Mouse (Mus musculus) forebrain, embryonic 14.5 days (tissue): ENCODE measurements around the gene Slc46a1. TPM values are rescaled to one million over a fixed set of nuclear protein-coding genes. Genes with fewer than 3 reads are reported as not detected.

Source experiments
- polyA plus RNA-seq: library from polyadenylated mRNA; unstranded; fragments of >200 nt; fragmentation: Nextera tagmentation; extraction: Ambion mirVana; gene quantifications from 2 replicates; pipeline ENCODE4 v1.2.1, GENCODE M21; 2014

Gene Slc46a1
- polyA plus RNA-seq, 1 experiment from 2014 or later, result 19.2 TPM

Other genes with a start within 250 kb of the Slc46a1 start
- 82.4 and 90.2 TPM in 2 replicates for gene Sdf2, start 220.0 kb upstream of the Slc46a1 start, polyA plus RNA-seq
- gene Supt6, start 219.7 kb upstream of the Slc46a1 start, polyA plus RNA-seq, result 17.7 and 21.7 TPM in 2 replicates
- 49.4 and 56.0 TPM in 2 replicates for gene 2610507B11Rik, start 203.9 kb upstream of the Slc46a1 start, polyA plus RNA-seq
- gene BC030499, start 174.9 kb upstream of the Slc46a1 start, polyA plus RNA-seq, result 0.19 and 0.43 TPM in 2 replicates
- 21.5 and 25.4 TPM in 2 replicates for gene Spag5, start 164.2 kb upstream of the Slc46a1 start, polyA plus RNA-seq
- 161 and 167 TPM in 2 replicates for gene Aldoc, start 142.7 kb upstream of the Slc46a1 start, polyA plus RNA-seq
- 46.8 and 51.0 TPM in 2 replicates for gene Pigs, start 137.3 kb upstream of the Slc46a1 start, polyA plus RNA-seq
- 72.5 and 73.8 TPM in 2 replicates for gene Unc119, start 122.2 kb upstream of the Slc46a1 start, polyA plus RNA-seq
- gene Foxn1, start 79.1 kb upstream of the Slc46a1 start, polyA plus RNA-seq, result not detected in 2 replicates
- not detected in 2 replicates for gene Slc13a2, start 43.5 kb upstream of the Slc46a1 start, polyA plus RNA-seq
- gene Sarm1, start 32.1 kb downstream of the Slc46a1 start, polyA plus RNA-seq, result 34.9 and 45.6 TPM in 2 replicates
- 88.4 and 120 TPM in 2 replicates for gene Vtn, start 33.4 kb downstream of the Slc46a1 start, polyA plus RNA-seq
- 0.66 and 0.72 TPM in 2 replicates for gene Sebox, start 37.8 kb downstream of the Slc46a1 start, polyA plus RNA-seq
- gene Tmem199, start 46.5 kb downstream of the Slc46a1 start, polyA plus RNA-seq, result 93.1 and 93.2 TPM in 2 replicates
- gene Poldip2, start 46.5 kb downstream of the Slc46a1 start, polyA plus RNA-seq, result 185 TPM in 2 replicates
- gene Tnfaip1, start 70.6 kb downstream of the Slc46a1 start, polyA plus RNA-seq, result 66.1 and 71.3 TPM in 2 replicates
- gene Ift20, start 70.7 kb downstream of the Slc46a1 start, polyA plus RNA-seq, result 118 and 126 TPM in 2 replicates
- 40.0 and 48.5 TPM in 2 replicates for gene Tmem97, start 85.1 kb downstream of the Slc46a1 start, polyA plus RNA-seq
- 31.6 and 38.0 TPM in 2 replicates for gene Nlk, start 231.7 kb downstream of the Slc46a1 start, polyA plus RNA-seq